Mouse (Mus musculus): ENCODE measurements at regions not wholly inside any gene's neighbourhood (a gene's known extent, or its start where the extent isn't known, plus 50 kb on each side); places are given as distances from the start of the nearest gene placed in this dataset.
A peak's percentile ranks its signal among the peaks of the same experiment; 100 is the strongest.

GRCm38 (mm10) chr1:120777468-120777867 is 175.2 kb downstream of the En1 start:
- H3K27ac ChIP-seq (ENCODE audit: insufficient read depth, low read length), result no peak overlapping the region
- no peak for TF ChIP-seq POLR2A (IDR thresholded peaks at IDR 0.05; ENCODE audit: extremely low read depth, insufficient read depth, low read length)
- no peak for TF ChIP-seq CTCF (IDR thresholded peaks at IDR 0.05; ENCODE audit: extremely low read depth, insufficient read depth, low read length)

GRCm38 (mm10) chr1:120795245-120795644 is 193.0 kb downstream of the En1 start:
- no peak overlapping the region for H3K27ac ChIP-seq (ENCODE audit: insufficient read depth, low read length)
- no peak overlapping the region for H3K4me3 ChIP-seq (ENCODE audit: insufficient read depth, low read length)
- H3K4me1 ChIP-seq (ENCODE audit: control insufficient read depth, insufficient read depth, low read length), result no peaks in the 10 kb centered on the region
- TF ChIP-seq CTCF (IDR thresholded peaks at IDR 0.05; ENCODE audit: extremely low read depth, insufficient read depth, low read length) (peak; percentile 23; the same call in 1 of the 2 replicates), POLR2A (IDR thresholded peaks at IDR 0.05; ENCODE audit: extremely low read depth, insufficient read depth, low read length) (no peak)

More at GRCm38 (mm10) chr1:120777468-120777867, 175.2 kb downstream of the En1 start:
- Histone ChIP-seq H3K4me1 (ENCODE audit: control insufficient read depth, insufficient read depth, low read length) (no peaks in the 10 kb centered on the region), H3K4me3 (ENCODE audit: insufficient read depth, low read length) (no peak overlapping the region)

DNA sequence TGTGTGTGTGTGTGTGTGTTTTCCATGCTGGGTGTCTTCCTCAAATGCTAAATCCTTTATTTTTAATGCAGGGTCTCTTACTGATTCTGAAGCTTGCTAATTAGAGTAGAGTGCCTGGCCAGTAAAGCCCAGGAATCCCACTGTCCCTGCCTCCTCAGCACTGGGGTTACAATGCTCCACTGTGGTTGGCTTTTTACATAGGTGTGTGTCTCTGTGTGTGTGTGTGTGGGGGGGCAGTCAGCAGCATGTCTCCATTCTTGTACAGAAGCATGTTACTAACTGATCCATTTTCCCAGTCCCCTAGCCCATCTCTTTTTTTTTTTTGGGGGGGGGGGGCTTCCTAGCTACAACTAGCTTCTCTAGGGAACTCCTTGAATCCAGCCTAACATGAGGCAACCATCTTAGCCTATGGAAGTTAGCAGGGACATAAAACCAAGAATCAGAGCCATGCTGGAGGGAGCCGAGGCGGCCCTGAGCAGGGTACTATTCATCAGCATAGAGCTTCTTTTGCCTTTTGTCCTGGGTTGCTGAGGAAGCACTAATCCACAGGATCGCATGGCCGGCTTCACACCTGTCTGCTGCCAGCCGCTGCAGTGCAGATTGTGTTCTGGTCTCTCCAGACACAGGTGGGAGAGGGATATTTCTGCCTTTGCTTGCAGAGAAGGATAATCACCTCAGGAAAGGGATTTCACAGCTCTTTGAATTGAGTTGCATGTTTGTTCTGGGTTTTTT is 199.2 kb downstream of the En1 start:
- no peak overlapping the region for H3K4me3 ChIP-seq (ENCODE audit: insufficient read depth, low read length)
- no peak for TF ChIP-seq POLR2A (IDR thresholded peaks at IDR 0.05; ENCODE audit: extremely low read depth, insufficient read depth, low read length)
- no peak for TF ChIP-seq CTCF (IDR thresholded peaks at IDR 0.05; ENCODE audit: extremely low read depth, insufficient read depth, low read length)
- no peak overlapping the region for H3K27ac ChIP-seq (ENCODE audit: insufficient read depth, low read length)
- H3K4me1 ChIP-seq (ENCODE audit: control insufficient read depth, insufficient read depth, low read length), result no peaks in the 10 kb centered on the region

- H3K4me1 ChIP-seq (ENCODE audit: control insufficient read depth, insufficient read depth, low read length), result no peaks in the 10 kb centered on the region
- H3K27ac ChIP-seq (ENCODE audit: insufficient read depth, low read length), result no peak overlapping the region
- H3K4me3 ChIP-seq (ENCODE audit: insufficient read depth, low read length), result no peak overlapping the region
- no peak for TF ChIP-seq CTCF (IDR thresholded peaks at IDR 0.05; ENCODE audit: extremely low read depth, insufficient read depth, low read length)
- TF ChIP-seq POLR2A (IDR thresholded peaks at IDR 0.05; ENCODE audit: extremely low read depth, insufficient read depth, low read length), result no peak
These were observed 199.8 kb downstream of the En1 start for GRCm38 (mm10) chr1:120801980-120802364.

GRCm38 (mm10) chr1:120814441-120814840 is 212.2 kb downstream of the En1 start:
- no peak overlapping the region for H3K27ac ChIP-seq (ENCODE audit: insufficient read depth, low read length)
- no peak overlapping the region for H3K4me3 ChIP-seq (ENCODE audit: insufficient read depth, low read length)
- H3K4me1 ChIP-seq (ENCODE audit: control insufficient read depth, insufficient read depth, low read length), result no peaks in the 10 kb centered on the region
- TF ChIP-seq POLR2A (IDR thresholded peaks at IDR 0.05; ENCODE audit: extremely low read depth, insufficient read depth, low read length), result no peak
- no peak for TF ChIP-seq CTCF (IDR thresholded peaks at IDR 0.05; ENCODE audit: extremely low read depth, insufficient read depth, low read length)

GRCm38 (mm10) chr1:120816237-120816820 is 214.1 kb downstream of the En1 start:
- H3K27ac ChIP-seq (ENCODE audit: insufficient read depth, low read length), result no peak overlapping the region
- TF ChIP-seq POLR2A (IDR thresholded peaks at IDR 0.05; ENCODE audit: extremely low read depth, insufficient read depth, low read length) (no peak), CTCF (IDR thresholded peaks at IDR 0.05; ENCODE audit: extremely low read depth, insufficient read depth, low read length) (no peak)
- H3K4me3 ChIP-seq (ENCODE audit: insufficient read depth, low read length), result no peak overlapping the region
- H3K4me1 ChIP-seq (ENCODE audit: control insufficient read depth, insufficient read depth, low read length), result no peaks in the 10 kb centered on the region

DNA sequence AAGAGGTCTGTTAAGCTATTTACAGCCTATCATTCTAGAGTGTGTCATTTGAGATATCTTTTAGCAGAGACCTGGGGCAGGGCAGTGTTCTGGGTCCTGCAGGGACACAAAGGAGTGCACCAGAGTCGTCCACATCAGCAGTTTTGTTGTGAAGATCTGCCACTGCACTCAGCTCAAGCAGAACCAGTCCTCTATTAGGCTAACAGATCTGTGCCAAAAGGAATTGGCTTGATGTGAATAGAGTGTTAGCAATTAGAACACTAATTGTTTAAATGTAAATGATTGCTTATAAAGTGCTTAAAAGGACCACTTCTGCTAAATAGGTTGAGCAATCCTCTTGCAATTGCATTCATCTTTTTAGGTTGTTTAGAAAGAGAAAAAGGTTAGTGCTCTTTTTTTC is 215.3 kb downstream of the En1 start:
- Histone ChIP-seq H3K4me1 (ENCODE audit: control insufficient read depth, insufficient read depth, low read length) (no peaks in the 10 kb centered on the region), H3K27ac (ENCODE audit: insufficient read depth, low read length) (no peak overlapping the region), H3K4me3 (ENCODE audit: insufficient read depth, low read length) (no peak overlapping the region)
- TF ChIP-seq POLR2A (IDR thresholded peaks at IDR 0.05; ENCODE audit: extremely low read depth, insufficient read depth, low read length), result no peak
- no peak for TF ChIP-seq CTCF (IDR thresholded peaks at IDR 0.05; ENCODE audit: extremely low read depth, insufficient read depth, low read length)

- Histone ChIP-seq H3K4me1 (ENCODE audit: control insufficient read depth, insufficient read depth, low read length) (no peaks in the 10 kb centered on the region), H3K27ac (ENCODE audit: insufficient read depth, low read length) (no peak overlapping the region), H3K4me3 (ENCODE audit: insufficient read depth, low read length) (no peak overlapping the region)
- TF ChIP-seq CTCF (IDR thresholded peaks at IDR 0.05; ENCODE audit: extremely low read depth, insufficient read depth, low read length) (no peak), POLR2A (IDR thresholded peaks at IDR 0.05; ENCODE audit: extremely low read depth, insufficient read depth, low read length) (no peak)
These were observed 229.8 kb downstream of the En1 start for GRCm38 (mm10) chr1:120831975-120832374.

- Histone ChIP-seq H3K4me3 (ENCODE audit: insufficient read depth, low read length) (no peak overlapping the region), H3K27ac (ENCODE audit: insufficient read depth, low read length) (no peak overlapping the region)
- TF ChIP-seq POLR2A (IDR thresholded peaks at IDR 0.05; ENCODE audit: extremely low read depth, insufficient read depth, low read length) (no peak), CTCF (IDR thresholded peaks at IDR 0.05; ENCODE audit: extremely low read depth, insufficient read depth, low read length) (no peak)
These were observed 240.4 kb downstream of the En1 start for GRCm38 (mm10) chr1:120842596-120842995.

GRCm38 (mm10) chr1:120846146-120846545 is 243.9 kb downstream of the En1 start:
- Histone ChIP-seq H3K4me1 (ENCODE audit: control insufficient read depth, insufficient read depth, low read length) (no peaks in the 10 kb centered on the region), H3K27ac (ENCODE audit: insufficient read depth, low read length) (no peak overlapping the region), H3K4me3 (ENCODE audit: insufficient read depth, low read length) (no peak overlapping the region)
- TF ChIP-seq CTCF (IDR thresholded peaks at IDR 0.05; ENCODE audit: extremely low read depth, insufficient read depth, low read length) (no peak), POLR2A (IDR thresholded peaks at IDR 0.05; ENCODE audit: extremely low read depth, insufficient read depth, low read length) (no peak)

More at GRCm38 (mm10) chr1:120842596-120842995, 240.4 kb downstream of the En1 start:
- no peaks in the 10 kb centered on the region for H3K4me1 ChIP-seq (ENCODE audit: control insufficient read depth, insufficient read depth, low read length)

All from cortical plate, adult 2 months (tissue).